Mouse (Mus musculus): Measurements from ENCODE around the gene Mocs1.
"Not testable (repeated sequence)": the region's sequence is repeated elsewhere in the genome, so short reads cannot be mapped to it uniquely, and the experiment has no call there.

The Mocs1 gene

GRCm38 (mm10) chr17:49431176-49431575, 3.0 kb downstream of the Mocs1 start:
- intact Hi-C loops (cut with DNase I), result no loop called here

GRCm38 (mm10) chr17:49432071-49432711, 4.0 kb downstream of the Mocs1 start:
- intact Hi-C loops (cut with DNase I), result no loop called here

DNA sequence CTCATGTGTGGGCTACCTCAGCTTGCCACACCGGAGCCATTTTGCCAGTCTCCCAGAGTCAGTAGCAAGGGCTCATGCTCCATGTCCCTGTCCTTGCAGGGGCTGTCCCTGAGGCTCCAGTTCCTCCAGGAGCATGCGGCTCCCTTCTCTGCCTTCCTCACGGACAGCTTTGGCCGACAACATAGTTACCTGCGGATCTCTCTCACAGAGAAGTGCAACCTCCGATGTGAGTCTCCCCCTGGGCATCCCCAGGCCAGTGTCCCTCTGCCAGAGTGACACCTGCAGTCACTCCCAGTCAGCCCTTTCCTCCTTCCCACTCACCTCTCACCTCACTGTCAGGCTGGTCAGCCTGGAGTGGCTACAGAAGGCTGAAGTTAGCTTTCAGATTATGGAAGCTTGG, 4.9 kb downstream of the Mocs1 start:
- intact Hi-C loops (cut with DNase I), result no loop called here

DNA sequence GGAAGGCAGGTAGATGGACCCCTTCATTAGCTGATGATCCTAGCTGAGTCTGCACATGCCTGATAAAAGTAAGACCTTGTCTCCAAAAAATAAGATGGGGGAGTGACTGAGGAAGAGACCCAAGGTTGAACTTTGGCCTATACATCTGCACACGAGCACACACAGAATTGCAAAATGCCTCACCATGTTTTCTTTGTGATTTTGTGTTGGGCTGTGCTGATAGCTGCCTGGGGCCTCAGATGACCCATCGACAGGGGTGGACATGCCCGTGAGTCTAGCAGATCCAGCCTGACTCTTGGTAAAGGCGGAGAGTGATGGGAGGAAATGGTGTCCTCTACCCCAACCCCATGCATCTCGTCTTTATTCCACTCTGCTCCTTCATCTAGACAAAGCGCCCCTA, 6.1 kb downstream of the Mocs1 start:
- intact Hi-C loops (cut with DNase I), result no loop called here

DNA sequence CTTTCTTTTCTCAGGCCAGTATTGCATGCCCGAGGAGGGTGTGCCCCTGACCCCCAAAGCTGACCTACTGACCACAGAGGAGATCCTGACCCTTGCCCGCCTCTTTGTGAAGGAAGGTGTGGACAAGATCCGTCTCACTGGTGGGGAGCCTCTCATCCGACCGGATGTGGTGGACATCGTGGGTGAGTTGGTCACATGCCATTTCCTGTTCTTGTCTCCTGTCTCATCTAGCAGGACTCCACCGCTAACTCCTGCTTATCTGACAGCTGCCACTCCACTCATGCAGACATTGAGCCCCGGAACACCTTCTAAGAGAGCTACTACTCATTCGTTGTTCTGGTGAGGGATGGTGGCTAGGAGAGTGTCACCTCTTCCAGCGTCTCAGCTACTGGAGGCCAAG, 6.9 kb downstream of the Mocs1 start:
- intact Hi-C loops (cut with DNase I), result no loop called here

- intact Hi-C loops (cut with DNase I), result no loop called here
These were observed 8.5 kb downstream of the Mocs1 start for GRCm38 (mm10) chr17:49436631-49437030.

DNA sequence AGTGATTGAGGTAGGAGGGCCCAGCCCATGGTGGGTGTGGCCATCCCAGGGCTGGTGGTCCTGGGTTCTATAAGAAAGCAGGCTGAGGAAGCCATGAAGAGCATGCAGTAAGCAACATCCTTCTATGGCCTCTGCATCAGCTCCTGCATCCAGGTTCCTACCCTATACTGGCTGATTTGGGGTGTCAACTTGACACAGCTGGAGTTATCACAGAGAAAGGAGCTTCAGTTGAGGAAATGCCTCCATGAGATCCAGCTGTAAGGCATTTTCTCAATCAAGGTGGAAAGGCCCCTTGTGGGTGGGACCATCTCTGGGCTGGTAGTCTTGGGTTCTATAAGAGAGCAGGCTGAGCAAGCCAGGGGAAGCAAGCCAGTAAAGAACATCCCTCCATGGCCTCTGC, 9.1 kb downstream of the Mocs1 start:
- intact Hi-C loops (cut with DNase I), result not testable (repeated sequence)

GRCm38 (mm10) chr17:49438822-49439574, 10.8 kb downstream of the Mocs1 start:
- intact Hi-C loops (cut with DNase I), result no loop called here

DNA sequence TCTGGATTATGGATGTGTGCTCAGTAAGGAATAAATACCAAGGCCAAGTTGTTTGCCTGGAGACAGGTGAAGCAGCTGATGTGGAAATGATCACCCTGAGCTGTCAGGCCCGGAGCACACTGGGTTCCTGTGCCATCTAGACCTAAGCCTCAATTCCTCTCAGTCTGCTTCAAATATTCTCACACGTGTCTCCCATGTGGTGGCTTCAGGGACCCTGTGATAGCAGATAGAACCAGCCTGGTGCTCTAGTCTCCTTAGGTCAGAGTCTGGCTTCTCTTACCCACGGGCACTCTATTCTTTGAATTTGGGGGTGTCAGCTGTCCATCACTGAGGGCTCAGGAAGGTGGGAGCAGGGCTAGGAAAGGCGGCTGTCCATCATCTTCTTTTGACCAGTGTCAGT, 11.5 kb downstream of the Mocs1 start:
- intact Hi-C loops (cut with DNase I), result no loop called here

GRCm38 (mm10) chr17:49440331-49441130, 12.4 kb downstream of the Mocs1 start:
- intact Hi-C loops (cut with DNase I), result no loop called here

DNA sequence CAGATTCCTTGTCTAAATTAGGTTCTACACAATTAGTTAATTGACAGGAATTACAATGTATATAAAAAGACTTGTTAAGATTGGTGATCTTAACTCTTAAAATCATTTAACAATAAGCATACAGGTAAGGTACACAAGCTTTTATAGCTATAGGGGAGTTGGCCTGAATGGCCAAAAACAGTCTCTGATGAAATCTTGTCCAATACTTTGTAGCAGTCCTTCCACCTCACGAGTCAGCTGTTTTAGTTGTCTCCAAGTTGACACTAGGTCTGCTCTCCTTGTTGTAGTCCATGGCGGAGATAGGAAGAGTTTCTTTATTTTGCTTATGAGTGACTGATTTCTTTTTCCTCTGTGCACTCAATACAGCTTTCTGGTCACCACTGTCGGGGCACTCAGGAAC, 14.7 kb downstream of the Mocs1 start:
- intact Hi-C loops (cut with DNase I), result not testable (repeated sequence)

DNA sequence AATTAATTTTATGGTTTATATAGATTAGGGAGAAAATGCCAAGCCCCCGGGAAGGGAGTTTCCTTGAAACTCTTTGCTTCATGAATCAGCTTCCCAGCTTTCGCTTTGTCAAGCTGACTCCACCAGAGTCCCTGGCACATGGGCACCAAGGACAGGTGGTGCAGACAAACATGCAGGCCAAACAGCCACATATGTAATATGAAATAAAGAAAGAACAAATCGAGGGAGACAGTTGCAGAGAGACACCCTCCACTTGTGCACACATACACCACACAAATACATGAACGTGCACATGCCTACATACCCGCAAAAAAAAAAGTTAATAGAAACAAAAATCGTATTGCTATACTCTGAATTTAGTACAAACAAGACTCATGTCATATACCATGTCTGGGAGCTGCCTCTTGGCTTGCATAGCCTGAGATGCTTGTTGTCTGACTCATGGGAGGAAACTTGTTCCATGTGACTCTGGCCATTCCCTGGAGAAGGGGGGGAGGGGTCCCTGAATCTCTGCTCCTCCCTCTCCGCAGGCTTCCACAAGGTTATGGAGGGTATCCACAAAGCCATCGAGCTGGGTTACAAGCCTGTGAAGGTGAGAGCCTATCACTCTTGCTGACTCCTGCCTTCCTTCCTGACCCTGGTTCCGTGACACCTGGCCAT, 20.5 kb downstream of the Mocs1 start:
- intact Hi-C loops (cut with DNase I), result no loop called here

- intact Hi-C loops (cut with DNase I), result no loop called here
These were observed 21.1 kb downstream of the Mocs1 start for GRCm38 (mm10) chr17:49449230-49449608.

- intact Hi-C loops (cut with DNase I), result no loop called here
These were observed 22.8 kb downstream of the Mocs1 start for GRCm38 (mm10) chr17:49450922-49451321.

GRCm38 (mm10) chr17:49456334-49456733, 28.2 kb downstream of the Mocs1 start:
- intact Hi-C loops (cut with DNase I), result no loop called here

DNA sequence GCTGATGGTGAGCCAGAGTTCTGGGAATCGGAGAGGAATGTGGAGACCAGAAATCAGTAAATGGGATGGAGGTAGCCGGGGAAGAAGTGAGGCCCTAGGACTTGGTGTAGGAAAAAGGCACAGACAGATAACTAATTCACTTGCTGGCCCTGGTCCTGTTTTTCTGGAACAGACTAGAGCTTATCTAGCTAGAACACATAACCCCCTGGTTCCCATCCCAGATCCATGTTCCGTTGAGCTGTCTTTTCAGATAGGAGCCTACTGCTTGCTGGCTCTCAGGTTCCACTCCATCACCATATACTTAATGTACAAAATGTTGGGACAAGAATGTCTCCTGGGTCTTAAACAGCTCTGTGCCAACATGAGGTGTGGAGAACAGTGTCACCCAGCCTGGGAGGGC, 29.7 kb downstream of the Mocs1 start:
- intact Hi-C loops (cut with DNase I), result no loop called here

- intact Hi-C loops (cut with DNase I), result no loop called here
These were observed 30.2 kb downstream of the Mocs1 start for GRCm38 (mm10) chr17:49458386-49458785.

DNA sequence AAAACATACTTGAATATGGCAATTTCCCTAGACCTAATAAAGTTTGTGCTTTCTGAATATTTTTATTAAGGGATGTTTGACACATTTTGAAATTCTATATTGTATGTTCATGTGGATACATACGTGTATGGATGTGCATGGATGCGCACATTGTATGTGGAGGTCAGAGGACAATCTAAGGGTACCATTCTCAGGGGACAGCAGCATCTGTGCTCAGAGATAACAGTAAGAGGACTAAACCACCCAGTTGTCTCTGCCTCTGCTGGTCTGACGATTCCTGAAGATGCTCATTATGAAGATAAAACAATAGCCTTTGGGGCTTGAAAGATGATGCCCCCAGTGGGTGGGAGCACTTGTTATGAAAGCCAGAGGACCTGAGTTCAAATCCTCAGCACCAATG, 36.7 kb downstream of the Mocs1 start:
- intact Hi-C loops (cut with DNase I), result loop anchor here (5.0 kb wide), 1 partner anchor 142 kb away; no protein-coding TSS in a partner anchor

DNA sequence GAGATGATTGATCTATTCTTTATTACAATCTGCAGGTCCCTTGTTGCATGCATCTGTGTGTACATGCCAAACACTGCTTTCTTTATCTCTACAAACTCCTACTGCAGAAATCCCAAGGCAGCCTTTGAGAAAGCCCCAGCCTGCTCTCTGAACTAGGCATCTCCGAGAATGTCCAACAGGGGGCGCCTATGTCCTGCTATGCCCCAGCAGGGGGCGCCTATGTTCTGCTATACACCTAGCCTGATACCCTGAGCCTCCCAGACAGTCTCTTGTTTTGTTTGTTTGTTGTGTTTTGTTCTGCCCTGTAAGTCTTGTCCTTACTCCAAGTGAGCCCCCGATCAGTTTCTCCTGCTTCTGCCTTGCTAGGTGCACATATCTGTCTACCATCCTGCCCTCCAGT, 40.1 kb downstream of the Mocs1 start:
- intact Hi-C loops (cut with DNase I), result loop anchor here (2.0 to 5.0 kb wide), 2 partner anchors 139 to 431 kb away; no protein-coding TSS in a partner anchor

DNA sequence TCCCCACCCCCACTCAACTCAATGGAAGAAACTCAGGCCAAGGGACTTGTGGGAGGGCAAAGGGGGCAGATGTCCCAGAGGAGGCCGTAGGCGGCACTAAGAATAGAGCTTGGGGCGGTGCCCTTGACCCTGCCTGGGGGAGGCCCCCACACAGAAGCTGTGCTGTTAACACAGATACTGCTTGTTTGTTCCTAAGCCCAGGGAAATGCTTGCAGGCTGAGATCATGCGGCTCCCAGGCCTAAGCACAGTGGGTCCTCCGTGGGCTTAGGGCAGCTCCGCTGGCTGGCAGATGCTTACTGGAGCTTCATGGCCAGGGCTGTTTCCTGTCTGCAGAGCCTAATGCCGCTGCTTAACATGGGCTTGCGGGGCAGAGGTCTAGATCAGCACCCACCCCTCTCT, 44.5 kb downstream of the Mocs1 start:
- intact Hi-C loops (cut with DNase I), result no loop called here

GRCm38 (mm10) chr17:49474051-49474450, 45.9 kb downstream of the Mocs1 start:
- intact Hi-C loops (cut with DNase I), result no loop called here

GRCm38 (mm10) chr17:49475174-49475573, 47.0 kb downstream of the Mocs1 start:
- intact Hi-C loops (cut with DNase I), result no loop called here
